Mouse (Mus musculus) CD4-positive, CD25-positive, alpha-beta regulatory T cell, adult 4 months (primary cell): ENCODE data around the gene Prkca. TPM values are rescaled to one million over a fixed set of nuclear protein-coding genes. Genes with fewer than 3 reads are reported as not detected.

ENCODE experiments used
- ATAC-seq: one replicate; pipeline ENCODE4 v1.8.0; 2017
- polyA plus RNA-seq, 2 experiments: library from polyadenylated mRNA; unstranded; fragments of 100-300 nt; shearing (Covaris generic); gene quantifications; one replicate each; pipeline ENCODE4 v1.2.1; 2017

The Prkca gene
- polyA plus RNA-seq, 2 experiments from 2014 or later: 13.0 to 15.3 TPM

DNA sequence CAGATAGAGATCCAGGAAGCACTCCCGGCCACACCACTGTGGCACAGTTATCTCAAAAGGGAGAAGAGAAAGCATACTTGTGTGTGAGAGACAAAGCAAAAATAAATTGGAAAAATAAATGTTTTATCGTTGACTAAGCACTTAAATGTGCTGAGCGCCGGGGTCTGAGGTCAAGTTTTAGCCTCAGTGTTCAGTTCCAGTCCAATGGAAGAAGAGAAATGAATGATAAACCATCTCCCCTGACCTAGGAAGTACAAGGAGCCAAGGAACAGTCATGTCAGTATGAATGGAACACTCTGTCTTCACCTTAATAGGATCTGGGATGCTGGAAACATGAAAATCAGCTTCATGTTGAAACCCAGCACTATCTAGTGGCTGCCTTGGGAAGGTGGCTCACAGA, 113.6 kb downstream of the Prkca start:
- no peak for ATAC-seq

DNA sequence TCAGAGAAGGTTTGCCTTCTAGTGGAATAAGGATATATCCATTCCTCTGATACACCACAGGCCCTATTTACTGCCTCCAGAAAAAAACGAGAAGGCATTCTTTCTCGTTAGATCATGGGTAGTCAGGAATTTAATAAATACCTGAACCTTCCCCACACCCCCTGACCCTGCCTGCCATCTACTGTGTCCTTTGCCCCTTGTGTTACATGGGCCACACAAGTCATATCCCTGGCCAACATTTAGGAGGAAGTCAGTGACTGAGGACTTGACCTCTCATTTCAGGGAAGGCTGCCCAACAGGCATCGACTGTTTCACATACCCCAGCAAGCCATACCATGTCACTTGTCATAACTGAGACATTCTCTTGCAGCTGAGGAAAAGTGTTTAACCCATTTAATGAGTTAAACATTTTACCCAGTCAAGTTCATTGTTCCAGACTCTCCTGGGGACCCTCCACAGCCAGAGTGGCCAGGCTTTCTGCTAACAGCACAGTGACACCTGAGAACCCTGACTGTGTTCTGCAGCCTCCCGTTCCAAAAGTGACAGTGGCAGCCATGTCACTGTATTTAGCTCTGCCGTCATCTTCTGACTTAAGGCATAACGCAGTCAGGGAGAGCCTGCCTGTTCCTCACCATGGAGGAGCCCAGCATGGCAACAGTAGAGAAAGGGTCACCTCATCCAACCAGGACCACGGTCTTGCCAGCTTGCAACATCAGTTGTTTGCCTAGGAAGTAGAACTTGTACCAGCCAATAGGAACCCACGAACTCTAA, 114.4 kb downstream of the Prkca start:
- ATAC-seq: no peak

DNA sequence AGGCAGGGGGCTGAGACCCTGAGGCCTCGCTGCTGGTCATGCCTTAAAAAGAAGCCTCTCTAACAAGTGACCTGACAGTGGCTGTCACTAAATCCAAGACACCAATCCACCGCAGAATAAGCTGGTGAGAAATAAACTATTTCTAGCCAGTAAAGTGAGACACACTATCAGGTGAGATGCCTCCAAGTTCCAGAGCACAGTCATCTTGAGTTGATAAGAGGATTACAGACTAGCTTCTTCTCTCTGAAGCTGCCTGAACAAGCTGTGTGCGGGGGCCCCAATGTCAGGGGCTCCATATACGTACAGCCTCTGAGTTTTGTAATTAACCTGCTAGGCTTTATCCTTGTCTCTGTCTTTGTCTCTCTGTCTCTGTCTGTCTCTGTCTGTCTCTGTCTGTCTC, 115.2 kb downstream of the Prkca start:
- no peak for ATAC-seq

DNA sequence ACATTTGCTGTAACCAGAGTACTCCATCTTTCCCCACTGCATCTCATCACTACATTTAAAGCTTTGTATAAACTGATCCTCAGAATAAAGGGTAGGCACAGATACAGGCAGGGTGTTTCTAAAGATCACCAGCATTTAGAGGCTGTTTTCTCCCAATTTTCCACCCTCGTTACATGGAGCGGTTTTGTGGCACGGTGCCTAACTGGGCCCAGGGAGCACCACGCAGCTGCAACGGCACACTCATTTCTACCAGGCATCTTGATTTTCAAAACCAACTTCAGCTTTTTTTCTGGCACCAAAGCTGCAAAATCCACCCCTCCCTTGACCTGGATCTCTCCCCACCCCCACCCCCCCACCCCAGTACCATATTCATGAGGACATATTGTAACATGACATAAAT, 117.5 kb downstream of the Prkca start:
- ATAC-seq: no peak

DNA sequence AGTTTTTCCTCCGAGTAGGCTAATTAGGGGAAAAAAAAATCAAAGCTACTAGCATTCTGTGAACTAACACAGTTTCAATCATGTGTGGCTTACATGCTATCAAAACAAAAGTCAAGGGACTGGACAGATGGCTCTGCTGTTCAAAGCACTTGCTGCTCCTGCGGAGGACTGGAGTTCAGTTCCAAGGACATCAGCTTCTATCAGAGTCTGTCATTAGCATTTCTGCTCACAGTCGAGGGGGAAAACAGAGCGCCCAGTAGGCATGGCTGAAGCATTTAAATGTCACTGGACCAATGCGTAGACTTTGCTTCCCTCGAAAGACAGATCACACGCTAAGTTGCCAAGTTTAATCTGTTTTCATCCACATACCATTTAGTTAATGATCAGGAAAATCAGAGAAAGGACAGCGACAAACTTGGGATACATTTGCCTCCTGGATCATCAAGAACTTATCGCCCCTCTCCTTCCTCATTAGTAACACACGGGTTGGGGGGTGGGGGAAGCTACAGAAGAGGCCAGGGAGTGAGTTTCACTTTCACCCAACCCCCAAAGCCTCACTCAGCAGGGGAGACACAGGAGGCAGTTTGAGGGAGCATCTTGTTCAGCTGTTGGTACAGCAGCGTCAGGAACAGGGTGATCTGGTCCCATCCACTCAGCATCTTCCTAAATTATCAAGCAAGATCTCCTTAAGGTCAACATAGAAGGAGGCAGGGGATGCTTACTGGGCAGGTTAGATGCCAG, 119.3 kb downstream of the Prkca start:
- ATAC-seq: peak; percentile 52

DNA sequence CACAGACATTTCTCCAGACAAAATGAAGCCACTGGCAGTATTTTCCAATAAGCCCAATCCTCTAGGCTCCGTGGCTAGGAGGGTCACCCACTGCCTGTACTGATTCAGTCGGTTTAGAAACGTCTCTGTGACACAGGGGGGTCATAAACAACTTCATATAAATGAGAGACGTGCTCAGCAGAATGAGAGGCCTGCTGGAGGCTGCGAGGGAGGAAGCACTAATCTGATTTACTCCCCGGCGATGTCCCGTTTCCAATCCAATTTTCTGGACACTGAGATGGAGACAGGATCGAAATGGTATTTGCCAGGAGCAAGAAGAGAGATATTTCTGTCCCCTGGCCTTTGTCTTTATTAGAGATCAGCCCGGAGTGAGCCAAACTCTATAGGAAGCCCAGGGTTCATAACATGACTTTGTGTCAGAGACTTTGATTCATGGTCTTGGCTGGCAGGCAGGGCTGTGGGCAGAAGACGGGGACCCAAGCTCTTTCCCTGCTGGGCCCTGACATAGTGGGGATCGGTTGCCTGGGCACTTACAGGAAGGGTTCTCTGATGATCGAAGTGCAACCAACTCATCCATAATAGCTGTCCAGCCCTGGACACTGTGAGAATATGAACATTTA, 120.0 kb downstream of the Prkca start:
- no peak for ATAC-seq

DNA sequence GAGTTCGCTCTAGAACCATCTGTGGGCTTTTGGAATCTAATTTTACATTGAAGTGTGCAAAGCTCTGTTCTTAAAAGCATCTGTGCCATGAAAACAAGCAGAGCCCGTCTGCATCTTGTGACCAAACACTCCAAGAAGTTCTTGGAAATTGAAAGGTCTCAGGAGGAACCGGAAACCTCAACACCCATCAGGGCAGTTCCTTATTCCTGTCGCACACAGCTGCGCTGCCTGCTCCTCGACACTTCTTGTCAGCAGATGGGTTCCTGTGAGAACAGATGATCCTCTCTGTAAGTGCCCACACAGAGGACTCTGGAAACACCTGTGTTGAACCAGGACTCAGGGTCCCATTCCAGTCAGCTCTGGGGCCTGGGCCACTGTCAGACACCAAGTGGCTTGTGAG, 120.6 kb downstream of the Prkca start:
- peak; percentile 56 for ATAC-seq

GRCm38 (mm10) chr11:108222616-108223015, 121.1 kb downstream of the Prkca start:
- ATAC-seq: peak; percentile 62

GRCm38 (mm10) chr11:108222026-108222425, 121.7 kb downstream of the Prkca start:
- no peak for ATAC-seq

DNA sequence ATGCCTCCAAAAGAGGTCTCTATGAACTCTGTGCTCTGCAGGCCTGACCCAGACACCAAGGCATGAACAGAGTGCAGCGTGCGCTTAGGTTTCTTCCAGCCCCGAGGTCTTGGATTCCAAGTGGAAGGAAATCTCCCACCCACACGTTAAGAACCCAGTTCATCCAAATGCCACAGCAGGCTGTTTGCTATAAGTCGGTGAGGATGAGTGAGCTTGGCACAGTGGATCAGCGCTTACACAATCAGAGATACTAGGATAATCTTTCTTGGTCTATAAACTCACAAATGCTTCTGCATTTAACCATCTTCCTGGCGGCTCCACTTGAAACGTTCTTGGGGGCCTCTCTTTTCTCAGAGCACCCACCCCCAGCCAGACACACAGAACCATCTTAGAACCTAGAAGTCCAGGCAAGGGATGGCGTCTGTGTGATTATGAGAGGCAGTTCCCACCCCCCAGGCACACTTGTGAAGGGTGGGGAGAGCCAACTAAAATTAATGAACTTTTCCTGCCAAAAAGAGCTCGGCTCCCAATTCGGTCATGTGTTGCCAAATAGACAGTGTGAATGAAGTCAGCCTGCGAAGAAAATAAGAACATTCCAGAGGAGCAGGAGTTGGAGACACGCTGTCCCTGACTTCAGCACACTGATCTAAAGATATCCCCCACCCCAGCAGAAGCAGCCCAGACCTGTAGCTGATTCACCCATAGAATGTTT, 122.4 kb downstream of the Prkca start:
- ATAC-seq: no peak

DNA sequence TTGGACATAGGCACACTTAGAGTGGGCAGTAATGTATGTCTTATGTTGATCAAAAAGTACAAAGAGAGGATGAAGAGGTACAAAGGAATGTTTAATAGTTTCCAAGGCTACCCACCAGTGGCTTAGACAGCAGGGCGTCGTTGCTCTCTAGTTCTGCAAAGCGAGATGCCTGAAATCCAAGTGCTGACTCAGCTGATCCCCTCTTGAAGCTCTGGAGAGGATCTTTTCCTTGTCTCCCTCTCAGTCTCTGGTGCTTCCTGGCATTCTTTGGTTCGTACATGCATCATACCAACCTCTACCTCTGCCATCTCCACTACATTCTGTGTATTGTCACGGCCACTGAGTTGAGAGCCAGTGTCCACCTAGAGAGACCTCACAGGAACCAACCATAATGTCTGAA, 123.1 kb downstream of the Prkca start:
- ATAC-seq: no peak

- ATAC-seq: no peak
Measured at GRCm38 (mm10) chr11:108217043-108217442, 126.7 kb downstream of the Prkca start.

DNA sequence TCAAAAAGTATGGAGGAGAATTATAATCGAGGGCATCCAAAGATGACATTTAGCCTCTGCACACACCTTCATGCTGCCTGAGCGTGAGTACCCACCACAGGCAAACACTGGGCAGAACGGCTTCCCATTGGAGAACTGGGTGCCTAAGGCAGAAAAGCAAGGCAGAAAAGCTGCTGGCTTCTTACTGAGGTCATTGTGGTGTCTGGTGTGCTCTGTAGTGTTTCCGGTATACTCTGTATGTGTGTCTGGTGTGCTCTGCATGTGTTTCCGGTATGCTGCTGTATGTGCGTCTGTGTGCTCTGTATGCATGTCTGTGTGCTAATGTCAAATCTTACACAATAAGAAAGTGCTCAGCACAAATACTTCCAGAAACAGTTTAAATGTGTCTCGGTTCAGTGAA, 127.7 kb downstream of the Prkca start:
- peak; percentile 89 for ATAC-seq

DNA sequence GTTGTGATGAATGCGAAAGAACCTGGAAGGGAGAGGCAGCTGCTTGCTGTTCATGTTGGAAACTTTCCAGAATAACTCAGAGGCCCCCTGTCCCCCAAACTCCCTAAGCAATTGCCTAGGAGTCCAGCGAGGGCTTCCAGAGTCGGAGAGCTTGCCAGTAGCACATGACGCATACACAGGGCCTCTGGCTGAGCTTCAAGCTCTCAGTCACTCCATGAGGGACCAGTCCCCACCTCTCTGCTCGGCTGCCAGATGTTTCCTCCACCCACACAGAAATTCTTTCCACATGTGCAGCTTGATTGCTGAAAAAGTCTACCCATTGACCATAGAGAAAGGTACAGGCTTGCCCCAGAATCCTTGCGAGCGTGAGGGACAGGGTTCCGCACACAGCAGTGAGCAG, 128.3 kb downstream of the Prkca start:
- peak; percentile 38 for ATAC-seq

DNA sequence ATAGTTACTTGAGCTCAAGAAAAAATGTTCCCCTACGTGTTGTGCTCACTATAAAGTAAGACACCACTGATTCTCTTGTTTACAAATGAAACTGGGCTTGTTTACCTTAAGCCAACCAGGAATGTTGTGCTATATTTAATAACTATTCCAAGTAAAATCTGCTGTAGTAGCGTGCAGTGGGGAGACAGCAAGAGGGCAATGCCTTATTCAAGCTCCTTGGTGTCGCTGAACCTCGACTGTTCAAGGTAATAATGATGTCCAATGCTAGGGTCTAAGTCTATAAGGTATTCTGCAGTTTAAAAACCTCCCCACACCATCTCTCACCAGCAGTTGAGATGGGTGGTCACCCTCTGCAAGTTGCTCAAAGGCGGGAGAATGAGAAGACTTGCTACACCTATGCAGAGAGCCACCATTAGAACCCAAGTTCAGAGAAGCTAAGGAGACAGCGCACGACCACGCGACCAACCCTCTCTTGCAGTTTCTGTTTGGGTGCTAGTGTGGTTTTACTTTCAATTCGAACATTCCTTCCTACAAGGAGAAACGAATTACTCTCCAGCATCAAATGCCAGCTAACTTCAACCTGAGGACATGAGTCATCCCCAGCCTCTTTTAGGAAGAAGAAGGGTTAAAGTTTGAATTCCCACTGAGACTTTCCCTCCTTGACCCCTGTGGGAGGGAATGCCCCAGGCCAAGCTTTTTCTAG, 129.1 kb downstream of the Prkca start:
- ATAC-seq: peak; percentile 55

- ATAC-seq: no peak
Measured at GRCm38 (mm10) chr11:108213783-108214182, 129.9 kb downstream of the Prkca start.

DNA sequence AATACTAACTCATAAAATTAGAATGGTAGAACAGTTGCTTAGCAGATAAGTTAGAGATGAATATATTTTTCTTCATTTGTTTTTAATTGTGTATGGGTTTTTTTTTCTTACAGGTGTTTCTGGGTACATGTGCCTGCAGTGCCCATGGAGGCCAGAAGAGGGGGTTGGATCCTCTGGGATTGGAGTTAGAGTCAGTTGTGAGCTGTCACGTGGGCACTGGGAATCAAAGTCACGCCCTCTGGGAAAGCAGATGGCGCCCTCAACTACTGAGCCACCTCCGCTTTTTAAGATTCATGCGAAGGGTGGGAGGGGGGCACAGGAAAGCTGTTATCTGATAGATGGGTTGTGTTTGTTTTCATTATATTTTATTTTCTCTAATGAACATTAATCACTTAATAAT, 131.1 kb downstream of the Prkca start:
- ATAC-seq: no peak

GRCm38 (mm10) chr11:108212030-108212429, 131.7 kb downstream of the Prkca start:
- no peak for ATAC-seq

DNA sequence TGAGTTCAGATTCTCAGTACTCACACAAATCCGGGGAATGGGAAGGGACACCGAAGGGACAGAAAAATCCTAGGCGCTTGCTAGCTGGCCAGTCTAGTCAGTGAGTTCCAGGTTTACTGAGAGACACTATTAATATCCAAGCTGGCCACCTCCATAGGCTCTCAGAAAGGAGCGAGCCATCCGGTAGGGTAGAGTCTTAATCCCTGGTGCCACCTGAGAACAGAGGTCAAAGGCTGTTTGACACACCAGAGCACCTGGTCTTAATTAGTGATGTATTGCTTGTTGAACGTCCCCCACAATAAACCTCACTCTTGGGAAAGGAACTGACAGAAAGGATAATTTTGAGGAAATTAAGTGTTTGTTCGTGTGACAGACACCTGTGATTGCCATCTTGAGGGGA, 133.0 kb downstream of the Prkca start:
- ATAC-seq: no peak

DNA sequence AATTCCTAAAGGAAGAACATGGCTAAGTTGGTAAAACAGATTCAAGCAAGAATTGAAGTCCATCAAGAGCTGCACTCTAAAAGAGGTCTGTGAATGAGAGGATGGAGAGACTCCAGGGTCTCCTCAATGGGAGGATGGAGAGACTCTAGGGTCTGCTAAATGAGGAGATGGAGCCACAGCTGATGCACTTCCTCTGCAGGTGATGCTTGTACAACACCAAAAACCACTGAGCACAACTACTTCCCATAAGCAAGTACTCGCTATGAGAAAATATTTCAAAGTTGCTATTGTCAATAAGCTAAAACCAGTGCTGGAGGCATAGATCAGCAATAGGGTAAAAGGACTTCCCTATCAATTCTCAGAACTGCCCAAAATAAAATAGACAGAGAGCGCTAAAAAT, 137.1 kb downstream of the Prkca start:
- peak; percentile 35 for ATAC-seq

DNA sequence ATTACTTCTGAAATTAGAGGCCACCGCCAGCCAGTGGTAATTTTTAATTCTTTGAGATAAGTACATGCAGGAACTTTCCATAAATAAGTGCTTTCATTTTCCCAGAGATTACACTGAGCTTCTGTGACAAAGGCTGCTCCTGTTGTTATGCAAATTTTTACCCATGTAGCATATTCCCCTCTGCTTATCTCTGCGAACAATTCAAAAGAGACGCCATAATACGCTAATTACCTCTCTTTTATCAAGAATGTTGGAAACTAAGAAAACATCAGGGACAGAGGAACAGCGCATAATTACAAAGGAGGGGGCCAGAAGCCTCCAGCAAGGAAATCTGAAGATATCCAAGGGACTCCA, 138.9 kb downstream of the Prkca start:
- ATAC-seq: peak; percentile 21

- peak; percentile 35 for ATAC-seq
Measured at GRCm38 (mm10) chr11:108204202-108204894, 139.4 kb downstream of the Prkca start.
